Mouse (Mus musculus): ENCODE data around the gene Man2b1.

The Man2b1 gene

GRCm38 (mm10) chr8:85083108-85083813, at the start of gene Man2b1:
Gene Man2b1, plus strand, starts transcription at chr8:85083270.
- DNase-seq (ENCODE audit: low spot score in 2 of 2), result peak; percentile 87 to 90

- DNase-seq (ENCODE audit: low spot score in 2 of 2), result peak in 1 of 2 experiments; percentile 54
Measured at GRCm38 (mm10) chr8:85033867-85034266, 49.2 kb upstream of the Man2b1 start.

GRCm38 (mm10) chr8:85034764-85035163, 48.3 kb upstream of the Man2b1 start:
- DNase-seq (ENCODE audit: low spot score in 2 of 2), result peak; percentile 80 to 91

GRCm38 (mm10) chr8:85035165-85035727, 47.8 kb upstream of the Man2b1 start:
- no peak for DNase-seq (ENCODE audit: low spot score in 2 of 2)

GRCm38 (mm10) chr8:85035728-85036310, 47.3 kb upstream of the Man2b1 start:
- DNase-seq (ENCODE audit: low spot score in 2 of 2), result no peak

GRCm38 (mm10) chr8:85036381-85036717, 46.7 kb upstream of the Man2b1 start:
- DNase-seq (ENCODE audit: low spot score in 2 of 2), result no peak

GRCm38 (mm10) chr8:85036718-85037365, 46.2 kb upstream of the Man2b1 start, which contains the start of gene Tnpo2:
Gene Tnpo2, plus strand, starts transcription at chr8:85036915.
- DNase-seq (ENCODE audit: low spot score in 2 of 2), result peak; percentile 86 to 89

GRCm38 (mm10) chr8:85037366-85037680, 45.7 kb upstream of the Man2b1 start:
- no peak for DNase-seq (ENCODE audit: low spot score in 2 of 2)

GRCm38 (mm10) chr8:85037681-85038531, 45.2 kb upstream of the Man2b1 start:
- DNase-seq (ENCODE audit: low spot score in 2 of 2), result peak; percentile 71 to 87

GRCm38 (mm10) chr8:85043619-85044018, 39.5 kb upstream of the Man2b1 start:
- DNase-seq (ENCODE audit: low spot score in 2 of 2), result no peak

GRCm38 (mm10) chr8:85057367-85057766, 25.7 kb upstream of the Man2b1 start:
- DNase-seq (ENCODE audit: low spot score in 2 of 2), result no peak

- DNase-seq (ENCODE audit: low spot score in 2 of 2), result peak; percentile 79 to 87
Measured at GRCm38 (mm10) chr8:85059879-85060616, 23.0 kb upstream of the Man2b1 start, which contains the start of gene Fbxw9. Gene Fbxw9, plus strand, starts transcription at chr8:85060055.

GRCm38 (mm10) chr8:85062603-85063002, 20.5 kb upstream of the Man2b1 start:
- no peak for DNase-seq (ENCODE audit: low spot score in 2 of 2)

GRCm38 (mm10) chr8:85065213-85065612, 17.9 kb upstream of the Man2b1 start:
- no peak for DNase-seq (ENCODE audit: low spot score in 2 of 2)

- no peak for DNase-seq (ENCODE audit: low spot score in 2 of 2)
Measured at GRCm38 (mm10) chr8:85067155-85067554, 15.9 kb upstream of the Man2b1 start.

- DNase-seq (ENCODE audit: low spot score in 2 of 2), result no peak
Measured at GRCm38 (mm10) chr8:85067982-85068381, 15.1 kb upstream of the Man2b1 start, which contains the start of gene Gm5741. Gene Gm5741, minus strand, starts transcription at chr8:85067982.

GRCm38 (mm10) chr8:85071041-85071440, 12.0 kb upstream of the Man2b1 start:
- no peak for DNase-seq (ENCODE audit: low spot score in 2 of 2)

- peak; percentile 89 to 93 for DNase-seq (ENCODE audit: low spot score in 2 of 2)
Measured at GRCm38 (mm10) chr8:85071514-85072281, 11.4 kb upstream of the Man2b1 start, which contains the start of gene Dhps. Gene Dhps, plus strand, starts transcription at chr8:85071757.

- peak in 1 of 2 experiments; percentile 63 for DNase-seq (ENCODE audit: low spot score in 2 of 2)
Measured at GRCm38 (mm10) chr8:85072364-85072929, 10.6 kb upstream of the Man2b1 start.
